Mouse (Mus musculus) lung, embryonic 15.5 days (tissue): ENCODE data around the gene Tmem128. TPM values are rescaled to one million over a fixed set of nuclear protein-coding genes. Genes with fewer than 3 reads are reported as not detected.

Source experiments
- ATAC-seq: fragments of 200-750 bp; cut with Nextera tagmentation; 2 replicates; pipeline ENCODE4 v1.8.0; 2017; ENCODE audit warnings: moderate number of reproducible peaks, borderline replicate concordance; ENCODE audit not compliant: low FRiP score, low TSS enrichment; ENCODE audit errors: extremely low read depth
- H3K27ac ChIP-seq: fragments of 300-500 bp; sonication (generic); 2 replicates; pipeline ENCODE4 v1.5.1; 2015; ENCODE audit warnings: moderate library complexity, mild to moderate bottlenecking, inconsistent platforms
- H3K27me3 ChIP-seq: fragments of 300-500 bp; sonication (generic); 2 replicates; pipeline ENCODE4 v1.6.1; 2015; ENCODE audit warnings: inconsistent platforms
- H3K36me3 ChIP-seq: fragments of 300-500 bp; sonication (generic); 2 replicates; pipeline ENCODE4 v1.6.1; 2015; ENCODE audit warnings: inconsistent platforms
- H3K4me1 ChIP-seq: fragments of 300-500 bp; sonication (generic); 2 replicates; pipeline ENCODE4 v1.6.1; 2015; ENCODE audit warnings: inconsistent platforms
- H3K4me2 ChIP-seq: fragments of 300-500 bp; sonication (generic); 2 replicates; pipeline ENCODE4 v1.6.1; 2015; ENCODE audit warnings: inconsistent platforms, mild to moderate bottlenecking, moderate library complexity
- H3K4me3 ChIP-seq: fragments of 300-500 bp; sonication (generic); 2 replicates; pipeline ENCODE4 v1.5.1; 2015; ENCODE audit warnings: mild to moderate bottlenecking, inconsistent platforms
- H3K9ac ChIP-seq: fragments of 300-500 bp; sonication (generic); 2 replicates; pipeline ENCODE4 v1.6.1; 2015; ENCODE audit warnings: inconsistent platforms
- H3K9me3 ChIP-seq: fragments of 300-500 bp; sonication (generic); 2 replicates; pipeline ENCODE4 v1.6.1; 2016; ENCODE audit warnings: inconsistent platforms
- WGBS: fragments of 180-500 bp; shearing (Covaris S2); methylation state at CpG from one replicate; pipeline ENCODE4 v1.1.7; 2015; 5-methylcytosine and 5-hydroxymethylcytosine counted together
- polyA plus RNA-seq: library from polyadenylated mRNA; unstranded; fragments of >200 nt; fragmentation: Nextera tagmentation; extraction: Ambion mirVana; gene quantifications from 2 replicates; pipeline ENCODE4 v1.2.1, GENCODE M21; 2015

Gene Tmem128
- polyA plus RNA-seq, 1 experiment from 2014 or later, result 81.1 TPM

DNA sequence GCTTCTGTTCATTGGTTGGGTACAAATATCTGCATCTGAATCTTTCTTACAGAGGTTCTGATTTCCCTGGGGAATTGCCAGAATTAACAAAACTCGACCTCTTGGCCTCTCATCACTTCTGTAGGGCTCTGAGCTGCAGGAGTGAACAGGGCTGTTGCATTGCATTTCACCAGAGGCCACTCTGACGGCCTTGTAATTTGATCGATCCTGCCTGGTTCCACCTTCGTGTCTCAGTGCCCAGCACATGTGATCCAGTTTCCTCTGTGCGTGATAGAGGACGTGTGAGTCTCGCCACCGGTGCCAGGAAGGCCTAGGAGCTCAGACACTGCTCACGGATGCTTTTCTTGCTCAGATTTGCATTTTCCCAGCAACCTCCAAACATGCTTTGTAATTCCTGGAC lies 25.7 kb downstream of the Tmem128 start:
- no peak for ATAC-seq
- no peaks in the 10 kb centered on the region for H3K4me1 ChIP-seq

DNA sequence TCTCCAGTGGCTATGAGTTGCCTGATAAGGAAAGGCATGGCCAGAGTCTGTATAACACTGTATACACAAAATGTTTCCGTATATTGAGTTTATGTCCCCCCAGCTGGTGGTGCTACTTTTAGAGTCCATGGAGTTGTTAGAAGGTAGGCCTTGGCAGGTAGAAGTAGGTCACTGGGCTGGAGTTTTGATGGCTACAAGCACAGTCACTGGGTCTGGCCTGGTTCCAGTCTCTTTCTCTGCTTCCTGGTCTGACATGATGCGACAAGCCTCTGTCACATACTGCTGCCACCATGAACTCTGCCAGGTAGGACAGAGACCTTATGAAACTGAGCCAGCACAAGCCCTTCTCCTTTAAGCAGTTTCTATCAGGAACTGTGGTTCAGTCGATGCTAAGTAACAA lies 28.5 kb downstream of the Tmem128 start:
- WGBS, result 82% methylated on average over 3 of the region's 3 CpGs
- Histone ChIP-seq H3K4me3 (no peak overlapping the region), H3K27me3 (no peaks in the 10 kb centered on the region), H3K9ac (no peak overlapping the region), H3K27ac (no peak overlapping the region), H3K4me1 (no peaks in the 10 kb centered on the region), H3K4me2 (no peak overlapping the region), H3K36me3 (no peaks in the 10 kb centered on the region), H3K9me3 (no peaks in the 10 kb centered on the region)
- no peak for ATAC-seq

More for the DNA sequence above, 25.7 kb downstream of the Tmem128 start:
- 59% methylated on average over 9 of the region's 9 CpGs for WGBS
- Histone ChIP-seq H3K4me2 (no peak overlapping the region), H3K9ac (no peak overlapping the region), H3K36me3 (no peaks in the 10 kb centered on the region), H3K27me3 (no peaks in the 10 kb centered on the region), H3K4me3 (no peak overlapping the region), H3K27ac (no peak overlapping the region), H3K9me3 (no peaks in the 10 kb centered on the region)

DNA sequence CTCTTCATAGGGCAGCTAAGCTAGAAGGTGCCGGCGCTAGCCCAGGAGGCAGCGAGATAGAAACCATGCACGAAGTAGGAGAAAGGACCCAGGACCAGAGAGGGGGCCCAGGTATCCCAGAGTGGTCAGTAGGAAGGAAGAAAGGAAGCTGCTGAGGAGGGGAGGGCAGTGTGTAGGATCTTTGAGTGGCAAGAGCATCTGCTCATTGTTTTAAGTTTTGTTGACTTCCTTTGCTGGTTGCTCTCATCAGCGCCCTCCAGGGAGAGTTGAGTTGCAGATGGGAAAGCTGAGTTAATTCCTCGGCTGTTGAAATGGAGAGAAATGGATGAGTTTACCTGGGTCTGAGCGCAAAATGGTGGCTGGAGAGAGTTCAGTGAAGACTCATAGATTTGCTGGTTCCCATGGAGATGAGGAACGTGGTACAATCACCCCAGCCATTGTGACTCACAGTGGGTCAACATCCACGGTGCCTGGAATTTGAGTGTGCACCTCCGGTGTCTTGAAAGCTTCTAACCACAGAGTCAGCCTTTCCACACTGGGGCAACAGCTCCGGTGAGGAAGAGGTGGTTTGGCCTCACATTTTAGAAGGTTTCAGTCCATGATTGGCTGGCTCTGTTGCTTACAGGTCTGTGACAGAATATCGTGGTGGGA lies 41.9 kb downstream of the Tmem128 start:
- no peak for ATAC-seq
- H3K27me3 ChIP-seq, result no peaks in the 10 kb centered on the region
- no peak overlapping the region for H3K9ac ChIP-seq
- no peaks in the 10 kb centered on the region for H3K4me1 ChIP-seq
- H3K36me3 ChIP-seq, result no peaks in the 10 kb centered on the region
- no peaks in the 10 kb centered on the region for H3K9me3 ChIP-seq
- whole genome bisulfite sequencing, result 85% methylated on average over 12 of the region's 12 CpGs
- no peak overlapping the region for H3K4me3 ChIP-seq
- no peak overlapping the region for H3K4me2 ChIP-seq
- no peak overlapping the region for H3K27ac ChIP-seq

DNA sequence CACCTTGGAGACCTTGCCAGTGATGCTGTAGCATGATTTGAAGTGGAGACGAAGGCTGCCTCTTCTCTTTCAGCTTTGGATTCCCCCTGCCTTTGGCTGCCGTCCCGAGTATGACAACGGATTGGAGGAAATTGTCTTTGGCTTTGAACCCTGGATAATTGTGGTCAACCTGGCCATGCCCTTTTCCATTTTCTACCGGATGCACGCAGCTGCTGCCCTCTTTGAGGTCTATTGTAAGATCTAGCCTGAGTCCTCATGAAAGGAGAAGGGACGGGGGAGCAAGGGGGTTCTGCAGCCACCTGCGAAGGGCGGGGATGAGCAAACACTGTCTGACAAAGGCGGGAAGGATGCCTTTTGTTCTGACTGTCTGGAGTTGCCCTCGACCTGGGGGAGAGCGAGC lies 42.7 kb downstream of the Tmem128 start:
- H3K27me3 ChIP-seq, result no peaks in the 10 kb centered on the region
- 44% methylated on average over 12 of the region's 12 CpGs for WGBS
- H3K4me1 ChIP-seq, result no peaks in the 10 kb centered on the region
- H3K36me3 ChIP-seq, result no peaks in the 10 kb centered on the region
- no peak overlapping the region for H3K27ac ChIP-seq
- H3K9ac ChIP-seq, result no peak overlapping the region
- no peak overlapping the region for H3K4me3 ChIP-seq
- no peak overlapping the region for H3K4me2 ChIP-seq
- H3K9me3 ChIP-seq, result no peaks in the 10 kb centered on the region
- no peak for ATAC-seq

DNA sequence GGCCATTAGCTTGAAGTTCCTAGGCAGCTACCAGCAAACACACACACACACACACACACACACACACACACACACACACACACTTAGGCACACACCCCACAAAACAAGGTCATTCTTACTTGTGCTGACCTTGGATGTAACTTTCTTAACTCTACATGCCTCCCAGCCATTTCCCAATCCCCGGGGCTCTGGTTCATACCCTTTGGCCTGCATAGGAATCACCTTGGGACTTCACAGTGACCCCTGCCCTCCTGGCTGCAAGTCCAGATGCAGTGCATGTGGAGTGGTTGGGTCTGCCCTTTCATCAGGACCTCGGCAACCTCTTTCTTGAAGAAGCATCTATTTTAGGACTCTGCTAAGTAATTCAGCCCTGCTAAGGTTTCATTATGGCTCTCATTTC lies 45.3 kb downstream of the Tmem128 start:
- Histone ChIP-seq H3K9ac (no peak overlapping the region), H3K27ac (no peak overlapping the region), H3K36me3 (no peaks in the 10 kb centered on the region), H3K27me3 (no peaks in the 10 kb centered on the region), H3K9me3 (no peaks in the 10 kb centered on the region), H3K4me2 (no peak overlapping the region), H3K4me1 (no peaks in the 10 kb centered on the region), H3K4me3 (no peak overlapping the region)
- WGBS, result 66% methylated on average over 2 of the region's 2 CpGs
- no peak for ATAC-seq

DNA sequence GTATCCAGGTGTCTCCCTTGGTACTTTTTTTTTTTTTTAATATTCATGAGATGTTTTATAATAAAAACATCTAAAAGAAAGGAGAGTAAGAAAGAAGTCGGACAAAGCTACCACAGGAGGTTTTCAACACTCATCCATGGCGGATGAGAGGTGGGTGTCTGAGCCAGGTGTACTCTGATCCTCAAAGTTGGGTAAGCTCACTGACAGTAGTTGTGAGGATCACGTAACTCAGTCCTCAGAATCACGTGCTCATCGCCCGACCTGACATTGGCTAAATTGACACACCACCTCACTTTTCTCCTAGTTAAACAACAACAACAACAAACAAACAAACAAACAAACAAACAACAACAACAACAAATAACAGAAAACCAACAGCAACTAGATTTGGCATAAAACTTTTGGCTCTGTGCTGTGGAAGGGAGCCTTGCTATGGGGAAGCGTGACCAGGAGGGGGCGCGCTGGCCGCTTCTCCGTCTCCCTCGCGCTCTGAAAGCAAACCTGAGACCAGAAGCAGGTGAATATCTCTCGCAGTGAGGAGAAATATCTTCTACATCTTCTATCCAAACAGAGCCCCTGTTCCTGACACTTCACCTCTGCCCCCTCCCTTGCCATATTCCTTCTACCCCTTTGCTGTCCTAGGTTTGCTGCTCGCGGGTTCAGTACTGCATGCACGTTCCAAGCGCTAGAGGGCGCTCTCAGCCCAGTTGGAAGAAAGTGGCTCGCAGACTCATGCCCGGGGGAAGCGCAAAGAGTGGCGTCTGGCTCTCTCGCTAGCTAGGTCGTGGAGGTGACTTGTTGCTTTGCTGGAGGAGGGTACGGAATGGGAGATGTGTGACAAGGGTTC lies 47.5 kb downstream of the Tmem128 start:
- H3K27me3 ChIP-seq, result no peaks in the 10 kb centered on the region
- ATAC-seq, result peak; percentile 82; the same call in 1 of the 2 replicates
- WGBS, result 9% methylated on average over 26 of the region's 26 CpGs
- H3K9ac ChIP-seq, result no peak overlapping the region
- no peak overlapping the region for H3K27ac ChIP-seq
- H3K4me3 ChIP-seq, result peak overlapping the region; percentile 38
- H3K4me2 ChIP-seq, result peak overlapping the region; percentile 76
- no peaks in the 10 kb centered on the region for H3K9me3 ChIP-seq
- H3K4me1 ChIP-seq, result no peaks in the 10 kb centered on the region
- H3K36me3 ChIP-seq, result no peaks in the 10 kb centered on the region

DNA sequence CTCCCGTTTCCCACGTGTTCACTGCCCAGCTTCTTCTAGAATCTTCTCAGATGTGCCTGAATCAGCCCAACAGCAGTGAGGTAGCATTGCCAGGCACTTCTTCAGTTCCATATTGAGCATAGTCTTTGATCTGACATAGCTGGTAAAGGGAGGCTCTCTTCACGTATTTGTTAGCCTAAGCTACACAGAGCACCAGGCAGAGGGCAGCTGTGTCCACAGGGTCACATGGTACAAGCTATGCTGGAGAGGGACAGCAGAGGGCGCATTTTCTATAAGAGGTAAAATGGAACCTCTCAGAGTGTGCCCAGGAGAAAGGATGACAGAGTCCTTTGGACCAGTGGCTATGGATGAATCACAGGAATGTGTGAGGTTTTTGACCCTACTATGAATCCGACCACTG lies 48.9 kb downstream of the Tmem128 start:
- WGBS, result 42% methylated on average over 5 of the region's 5 CpGs

DNA sequence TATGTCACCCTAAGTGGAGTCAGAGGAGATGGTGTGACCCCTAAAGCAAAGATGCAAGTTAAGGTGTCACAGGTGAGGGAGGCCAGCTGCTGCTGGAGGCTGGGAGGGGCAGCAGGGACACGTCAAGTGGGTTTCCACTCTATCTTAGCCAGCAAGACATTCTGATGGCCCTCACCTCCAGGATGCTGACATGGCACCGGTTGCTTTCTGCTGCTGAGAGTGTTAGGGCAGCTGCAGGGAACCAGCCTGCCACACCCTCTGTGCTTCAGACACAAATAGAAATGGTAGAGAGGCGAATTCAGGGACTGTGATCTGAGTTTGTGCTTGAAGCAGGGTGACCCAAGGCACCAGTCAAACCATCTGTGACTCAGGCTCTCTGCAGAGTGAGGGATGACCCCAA lies 49.8 kb downstream of the Tmem128 start:
- H3K27me3 ChIP-seq, result no peaks in the 10 kb centered on the region
- 45% methylated on average over 3 of the region's 3 CpGs for WGBS
- ATAC-seq, result no peak
- H3K9me3 ChIP-seq, result no peaks in the 10 kb centered on the region
- no peaks in the 10 kb centered on the region for H3K4me1 ChIP-seq
- H3K4me3 ChIP-seq, result no peak overlapping the region
- H3K27ac ChIP-seq, result no peak overlapping the region
- no peaks in the 10 kb centered on the region for H3K36me3 ChIP-seq
- no peak overlapping the region for H3K9ac ChIP-seq
- no peak overlapping the region for H3K4me2 ChIP-seq

More for the DNA sequence above, 48.9 kb downstream of the Tmem128 start:
- Histone ChIP-seq H3K27ac (no peak overlapping the region), H3K9ac (no peak overlapping the region), H3K9me3 (no peaks in the 10 kb centered on the region), H3K27me3 (no peaks in the 10 kb centered on the region), H3K4me3 (no peak overlapping the region), H3K4me1 (no peaks in the 10 kb centered on the region), H3K36me3 (no peaks in the 10 kb centered on the region), H3K4me2 (no peak overlapping the region)
- peak; percentile 44 for ATAC-seq

Other genes starting within 250 kb of the Tmem128 start
- gene Stx18, start 221.4 kb upstream of the Tmem128 start, polyA plus RNA-seq, result 40.9 and 44.7 TPM in 2 replicates
- 70.1 and 74.5 TPM in 2 replicates for gene Nsg1, start 100.3 kb upstream of the Tmem128 start, polyA plus RNA-seq
- 12.2 and 13.5 TPM in 2 replicates for gene Zbtb49, start 39.7 kb upstream of the Tmem128 start, polyA plus RNA-seq
- gene Lyar, start 39.7 kb upstream of the Tmem128 start, polyA plus RNA-seq, result 83.8 and 85.7 TPM in 2 replicates
- gene Otop1, start 15.8 kb downstream of the Tmem128 start, polyA plus RNA-seq, result not detected in 2 replicates
- gene Drd5, start 59.2 kb downstream of the Tmem128 start, polyA plus RNA-seq, result not detected in 2 replicates
- 1.2 and 1.4 TPM in 2 replicates for gene Slc2a9, start 243.0 kb downstream of the Tmem128 start, polyA plus RNA-seq